Mouse (Mus musculus) liver, embryonic 13.5 days (tissue): ENCODE measurements at regions not wholly inside any gene's neighbourhood (a gene's known extent, or its start where the extent isn't known, plus 50 kb on each side); places are given as distances from the start of the nearest gene placed in this dataset.
"Not testable (repeated sequence)": the region's sequence is repeated elsewhere in the genome, so short reads cannot be mapped to it uniquely, and the experiment has no call there.

Experiments used
- ATAC-seq: fragments of 200-750 bp; cut with Nextera tagmentation; 2 replicates; pipeline ENCODE4 v1.8.0; 2017; ENCODE audit warnings: low read depth, mild to moderate bottlenecking, moderate number of reproducible peaks, moderate library complexity
- DNase-seq: peaks from one replicate; pipeline ENCODE4 v3.0.0; 2022
- H3K27ac ChIP-seq: fragments of 300-500 bp; sonication (generic); 2 replicates; pipeline ENCODE4 v1.5.1; 2015; ENCODE audit warnings: moderate library complexity, mild to moderate bottlenecking, inconsistent platforms
- H3K27me3 ChIP-seq: fragments of 300-500 bp; sonication (generic); 2 replicates; pipeline ENCODE4 v1.6.1; 2015; ENCODE audit warnings: mild to moderate bottlenecking, inconsistent platforms
- H3K36me3 ChIP-seq: fragments of 300-500 bp; sonication (generic); 2 replicates; pipeline ENCODE4 v1.6.1; 2015; ENCODE audit warnings: mild to moderate bottlenecking, inconsistent platforms
- H3K4me1 ChIP-seq: fragments of 300-500 bp; sonication (generic); replicated peaks from 2 replicates; pipeline ENCODE4 v1.6.1; 2015; ENCODE audit warnings: inconsistent platforms
- H3K4me2 ChIP-seq: fragments of 300-500 bp; sonication (generic); 2 replicates; pipeline ENCODE4 v1.6.1; 2015; ENCODE audit warnings: inconsistent platforms, mild to moderate bottlenecking, moderate library complexity
- H3K4me3 ChIP-seq: fragments of 300-500 bp; sonication (generic); replicated peaks from 2 replicates; pipeline ENCODE4 v1.5.1; 2015; ENCODE audit warnings: mild to moderate bottlenecking, inconsistent platforms
- H3K9ac ChIP-seq: fragments of 300-500 bp; sonication (generic); 2 replicates; pipeline ENCODE4 v1.6.1; 2015; ENCODE audit warnings: mild to moderate bottlenecking, inconsistent platforms
- H3K9me3 ChIP-seq: fragments of 300-500 bp; sonication (generic); replicated peaks from 2 replicates; pipeline ENCODE4 v1.6.1; 2016; ENCODE audit warnings: inconsistent platforms
- WGBS: fragments of 180-500 bp; shearing (Covaris S2); methylation state at CpG from one replicate; pipeline ENCODE4 v1.1.7; 2015; ENCODE audit not compliant: insufficient replicate concordance; 5-methylcytosine and 5-hydroxymethylcytosine counted together

- H3K27ac ChIP-seq: no peak overlapping the region
- WGBS: 61% methylated on average over 4 of the region's 4 CpGs
- no peak overlapping the region for H3K4me2 ChIP-seq
- H3K36me3 ChIP-seq: no peaks in the 10 kb centered on the region
- ATAC-seq (no peak), DNase-seq (no peak)
- H3K27me3 ChIP-seq: no peaks in the 10 kb centered on the region
- H3K4me3 ChIP-seq: no peak overlapping the region
- H3K9ac ChIP-seq: no peak overlapping the region
- H3K4me1 ChIP-seq: no peaks in the 10 kb centered on the region
- H3K9me3 ChIP-seq: no peaks in the 10 kb centered on the region
Observed at GRCm38 (mm10) chr5:6590058-6590457, 713.9 kb upstream of the Tex47 start.

DNA sequence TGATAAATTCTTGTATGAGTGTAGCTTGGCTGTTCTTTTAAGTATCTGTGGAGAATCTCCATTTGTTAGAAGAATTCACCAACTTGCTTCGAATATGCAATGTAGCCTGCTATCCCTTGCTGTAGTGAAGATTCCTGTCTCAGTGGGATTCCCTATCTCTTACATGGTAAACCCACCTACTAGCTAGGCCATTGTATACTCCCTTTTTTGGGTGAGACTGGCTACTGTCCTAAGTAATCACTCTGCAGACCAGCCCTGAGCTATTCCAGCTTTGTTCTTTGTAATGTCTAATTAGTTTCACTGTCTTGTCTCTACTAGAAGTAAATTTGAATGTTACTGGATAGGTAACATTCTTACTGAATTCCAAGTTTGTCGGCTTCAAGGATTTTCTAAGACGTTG, 692.8 kb upstream of the Tex47 start:
- not testable (repeated sequence) for ATAC-seq, H3K4me1 ChIP-seq, H3K27ac ChIP-seq, H3K9ac ChIP-seq, H3K27me3 ChIP-seq, H3K4me2 ChIP-seq, H3K36me3 ChIP-seq, H3K4me3 ChIP-seq, H3K9me3 ChIP-seq, DNase-seq
- WGBS: 50% methylated on average over 3 of the region's 3 CpGs

GRCm38 (mm10) chr5:6644869-6645268, 659.0 kb upstream of the Tex47 start:
- 52% methylated on average over 3 of the region's 3 CpGs for WGBS
- ATAC-seq: no peak

DNA sequence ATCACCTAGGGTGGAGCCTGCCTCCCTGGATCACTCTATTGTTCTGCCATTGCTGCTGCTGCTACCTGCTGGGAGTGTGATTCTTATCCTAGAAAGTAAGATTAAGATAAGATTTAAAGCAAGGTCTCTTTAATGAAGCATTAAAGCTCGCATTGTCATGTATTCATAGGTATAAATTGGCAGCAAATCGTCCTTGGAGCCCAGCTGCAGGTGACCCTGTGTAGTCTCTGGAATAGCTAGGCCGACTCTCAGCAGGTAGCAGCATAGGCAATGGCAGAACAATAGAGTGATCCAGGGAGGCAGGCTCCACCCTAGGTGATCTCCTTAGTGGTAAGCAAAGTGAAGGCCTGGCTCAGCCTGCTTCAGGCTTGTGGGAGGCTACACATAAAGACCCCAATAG, 627.7 kb upstream of the Tex47 start:
- not testable (repeated sequence) for DNase-seq, H3K27ac ChIP-seq, H3K9ac ChIP-seq, H3K36me3 ChIP-seq, H3K4me2 ChIP-seq, ATAC-seq, H3K4me3 ChIP-seq, H3K9me3 ChIP-seq, H3K4me1 ChIP-seq, H3K27me3 ChIP-seq
- WGBS: 38% methylated on average over 3 of the region's 3 CpGs

More at GRCm38 (mm10) chr5:6644869-6645268, 659.0 kb upstream of the Tex47 start:
- Histone ChIP-seq H3K27me3 (no peaks in the 10 kb centered on the region), H3K9me3 (no peaks in the 10 kb centered on the region), H3K4me2 (no peak overlapping the region), H3K36me3 (no peaks in the 10 kb centered on the region), H3K9ac (no peak overlapping the region), H3K27ac (no peak overlapping the region), H3K4me1 (no peaks in the 10 kb centered on the region), H3K4me3 (no peak overlapping the region)
- no peak for DNase-seq

DNA sequence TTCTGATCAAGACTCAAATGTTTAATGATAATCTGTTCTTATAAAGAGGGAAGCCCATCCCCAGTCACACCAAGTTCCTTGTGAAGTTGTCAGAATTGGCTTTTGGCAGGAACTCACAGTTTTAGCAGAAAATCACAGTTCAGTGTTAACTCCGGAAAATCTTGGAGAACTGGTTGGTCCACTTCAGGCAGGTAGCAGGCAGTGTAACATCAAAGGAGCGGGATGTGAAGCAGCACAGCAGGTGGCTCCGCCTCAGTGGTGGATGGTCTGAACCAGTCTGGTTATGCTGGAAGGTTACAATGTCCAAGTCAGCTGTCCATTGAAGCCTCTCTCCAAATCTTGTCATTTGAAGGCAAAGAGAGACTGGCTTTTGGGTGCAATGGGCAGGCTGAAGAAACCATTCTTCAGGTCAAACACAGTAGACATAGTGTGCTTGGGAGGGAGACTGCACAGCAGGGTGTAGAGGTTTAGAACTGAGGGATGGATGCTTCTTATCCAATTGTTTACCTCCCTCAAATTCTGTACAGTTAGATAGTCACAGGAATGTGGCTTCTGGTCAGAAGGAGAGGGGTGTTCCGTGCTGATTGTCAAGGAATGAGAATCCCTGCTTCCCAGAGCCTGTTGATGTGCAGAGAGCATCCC, 594.1 kb upstream of the Tex47 start:
- Histone ChIP-seq H3K4me2 (no peak overlapping the region), H3K36me3 (no peaks in the 10 kb centered on the region), H3K4me1 (no peaks in the 10 kb centered on the region), H3K9me3 (no peaks in the 10 kb centered on the region; the same call in 1 of the 2 replicates), H3K27ac (no peak overlapping the region), H3K4me3 (no peak overlapping the region), H3K27me3 (no peaks in the 10 kb centered on the region), H3K9ac (no peak overlapping the region)
- DNase-seq (no peak), ATAC-seq (no peak)
- 37% methylated on average over 4 of the region's 4 CpGs for WGBS

DNA sequence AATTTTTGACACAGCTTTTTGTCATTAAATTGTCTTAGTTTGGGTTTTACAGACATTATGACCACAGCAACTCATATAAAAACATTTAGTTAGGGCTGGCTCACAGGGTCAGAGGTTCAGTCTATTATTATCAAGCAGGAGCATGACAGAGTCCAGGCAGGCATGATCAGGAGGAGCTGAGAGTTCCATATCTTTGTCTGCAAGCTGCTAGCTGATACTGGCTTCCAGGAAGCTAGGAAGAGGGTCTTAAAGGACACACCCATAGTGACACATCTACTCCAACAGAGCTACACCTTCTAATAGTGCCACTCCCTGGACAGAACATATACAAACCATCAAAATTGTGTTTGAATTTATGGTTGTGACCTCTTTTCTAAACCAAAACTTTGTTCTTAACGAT, 587.7 kb upstream of the Tex47 start:
- ATAC-seq: peak; percentile 98
- no peaks in the 10 kb centered on the region for H3K27me3 ChIP-seq
- H3K9ac ChIP-seq: no peak overlapping the region
- no peak overlapping the region for H3K27ac ChIP-seq
- 39% methylated on average over 1 of the region's 1 CpGs for WGBS
- no peak overlapping the region for H3K4me3 ChIP-seq
- DNase-seq: peak; percentile 34
- H3K4me2 ChIP-seq: no peak overlapping the region
- no peaks in the 10 kb centered on the region for H3K4me1 ChIP-seq
- H3K9me3 ChIP-seq: 0 out of 2 replicates have a peak, but pooled peaks cover 3% of the 10 kb centered on the region
- H3K36me3 ChIP-seq: no peaks in the 10 kb centered on the region

DNA sequence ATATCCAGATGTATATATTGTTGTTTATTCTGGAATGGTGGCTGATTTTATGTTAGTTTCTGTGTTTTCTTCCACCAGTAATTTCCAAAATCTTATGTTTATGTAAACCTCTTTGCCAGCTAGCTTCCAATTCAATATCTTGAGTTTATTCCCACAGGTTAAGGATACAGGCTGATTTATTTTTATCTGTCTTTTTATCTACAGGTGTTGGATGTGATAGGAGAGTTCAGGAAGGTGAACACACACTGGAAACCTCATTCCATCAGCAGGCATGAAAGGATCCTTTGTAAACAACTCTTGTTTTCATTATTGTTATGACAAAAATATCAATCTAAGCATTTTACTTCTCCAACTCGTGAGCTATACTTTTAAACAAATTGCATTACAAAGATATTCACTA, 587.3 kb upstream of the Tex47 start:
- Histone ChIP-seq H3K9me3 (0 out of 2 replicates have a peak, but pooled peaks cover 3% of the 10 kb centered on the region), H3K9ac (no peak overlapping the region), H3K4me2 (no peak overlapping the region), H3K4me3 (no peak overlapping the region), H3K27ac (no peak overlapping the region), H3K4me1 (no peaks in the 10 kb centered on the region), H3K27me3 (no peaks in the 10 kb centered on the region), H3K36me3 (no peaks in the 10 kb centered on the region)
- 52% methylated on average over 1 of the region's 1 CpGs for WGBS
- DNase-seq (no peak), ATAC-seq (no peak)
